Mouse (Mus musculus) embryo, embryonic 10.5 days (tissue): ENCODE data around the gene Mcur1.

Source experiments
- DNase-seq: peaks from one replicate; pipeline ENCODE4 v3.0.0-alpha.2; 2015; ENCODE audit warnings: low spot score

The Mcur1 gene

DNA sequence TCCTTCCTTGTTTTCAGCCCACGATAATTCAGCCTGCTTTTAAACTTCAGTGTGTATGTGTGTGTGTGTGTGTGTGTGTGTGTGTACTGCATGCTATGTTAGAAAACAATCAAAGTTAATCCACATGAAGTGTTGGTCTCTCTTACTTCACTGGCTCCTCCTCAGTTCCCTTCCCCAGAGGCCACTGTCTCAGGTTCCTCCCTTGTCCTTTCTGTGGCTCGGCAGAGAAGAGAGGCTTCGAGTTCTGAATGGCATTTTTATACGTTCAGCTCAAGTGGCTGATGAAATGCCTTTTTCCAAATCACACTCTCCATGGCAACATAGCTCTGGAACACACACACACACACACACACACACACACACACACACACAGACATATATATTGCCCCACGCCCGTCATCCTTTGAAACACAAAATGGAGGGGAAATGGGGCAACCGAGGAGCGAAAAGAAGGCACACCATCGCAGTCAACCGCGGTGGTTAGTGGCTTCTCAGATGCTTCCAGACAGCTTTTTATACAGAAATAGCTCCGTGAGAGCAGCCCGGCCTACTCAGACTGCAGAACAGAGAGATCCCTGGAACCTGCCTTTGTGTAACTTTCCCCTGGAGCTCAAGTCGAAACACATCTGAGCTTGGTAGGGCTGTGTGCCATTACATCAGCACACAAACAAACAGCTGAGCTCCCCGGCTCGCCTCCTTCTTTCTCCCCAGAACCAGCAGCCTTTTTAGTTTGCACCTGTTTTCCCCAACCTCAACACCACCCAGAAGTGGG is 34.4 kb downstream of the Mcur1 start:
- DNase-seq: peak; percentile 27

DNA sequence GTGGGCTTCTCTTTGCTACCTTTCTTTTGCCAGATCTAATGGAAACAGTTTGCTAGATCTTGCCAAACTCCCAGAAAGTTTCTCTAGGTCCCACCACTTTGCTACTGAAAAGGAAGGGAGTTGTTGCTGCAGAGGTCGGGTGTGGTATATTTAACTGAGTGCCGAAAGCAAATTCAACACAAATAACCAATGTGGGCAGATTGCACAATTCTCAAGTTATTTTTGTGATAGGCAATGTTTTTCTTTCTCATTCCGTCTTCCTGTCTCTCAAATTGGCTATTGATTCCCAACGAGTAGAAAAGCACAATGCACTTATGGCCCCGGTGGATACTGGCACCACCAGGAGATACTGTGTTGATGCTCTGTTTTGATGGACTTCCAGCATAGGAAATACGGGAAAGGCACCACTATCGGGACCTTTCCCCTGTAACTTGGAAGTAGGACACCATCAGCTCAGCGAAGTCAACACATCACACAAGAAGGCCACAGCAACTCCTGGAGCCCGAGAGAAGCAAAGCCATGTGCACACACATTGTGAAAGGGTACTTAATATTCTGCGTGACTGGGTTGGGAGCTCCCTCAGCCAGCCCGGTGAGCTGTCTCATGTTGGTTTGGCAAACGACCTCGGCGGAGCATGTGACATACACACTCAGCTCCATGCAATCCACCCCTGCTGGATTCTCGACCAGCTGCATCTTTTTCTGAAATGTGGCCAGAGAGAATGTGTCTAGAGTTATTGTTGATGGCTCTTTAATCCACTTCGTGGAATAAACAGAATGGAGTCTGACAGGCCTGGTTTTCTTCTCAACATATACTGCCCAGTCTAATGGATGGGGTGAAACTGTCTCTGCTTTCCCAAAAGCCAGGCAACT is 35.3 kb downstream of the Mcur1 start:
- DNase-seq: peak; percentile 22

DNA sequence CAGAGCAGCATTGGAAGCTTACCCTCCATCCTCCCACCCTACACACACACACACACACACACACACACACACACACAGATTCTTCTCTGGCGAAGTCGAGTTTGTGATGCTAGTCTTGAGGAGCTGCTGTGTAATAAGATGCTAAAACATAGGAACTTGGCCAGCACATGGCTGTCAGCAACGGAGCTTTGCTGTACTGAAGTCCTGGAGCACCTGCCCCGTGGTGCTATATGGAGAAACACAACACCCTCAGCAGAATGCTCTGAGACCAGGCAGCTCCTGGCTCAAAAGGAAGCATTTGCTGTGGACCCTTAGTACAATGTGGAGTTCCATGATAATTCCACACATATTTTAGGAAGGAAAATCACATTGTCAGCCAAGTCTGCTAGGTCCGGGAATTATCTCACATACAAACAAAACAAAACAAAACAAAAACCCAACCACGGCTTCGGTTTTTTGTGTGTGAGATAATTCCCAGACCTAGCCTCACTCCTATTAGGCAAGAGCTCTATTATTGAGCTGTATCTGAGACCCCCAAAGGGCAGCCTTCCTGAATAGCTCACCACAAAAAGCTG is 36.0 kb downstream of the Mcur1 start:
- DNase-seq: no peak

DNA sequence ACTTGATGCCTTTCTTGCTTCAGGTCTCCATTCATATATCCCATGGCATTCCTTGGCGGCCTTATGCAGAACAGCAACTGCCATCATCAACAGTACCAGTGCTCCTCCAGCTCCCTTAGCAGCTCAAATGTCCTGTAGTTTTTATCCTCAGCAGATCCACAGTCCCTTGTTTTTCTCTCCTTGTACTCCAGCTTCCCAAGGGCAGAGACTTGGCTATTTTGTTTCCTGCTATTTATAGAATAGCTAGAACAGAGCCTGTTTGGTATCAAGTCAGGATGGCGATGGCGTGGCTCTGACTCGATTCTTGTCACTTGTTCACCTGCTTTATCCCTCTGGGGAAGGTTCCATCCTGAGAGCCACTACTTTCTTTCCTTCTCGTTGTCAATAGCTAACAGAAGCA is 38.1 kb downstream of the Mcur1 start:
- DNase-seq: no peak

DNA sequence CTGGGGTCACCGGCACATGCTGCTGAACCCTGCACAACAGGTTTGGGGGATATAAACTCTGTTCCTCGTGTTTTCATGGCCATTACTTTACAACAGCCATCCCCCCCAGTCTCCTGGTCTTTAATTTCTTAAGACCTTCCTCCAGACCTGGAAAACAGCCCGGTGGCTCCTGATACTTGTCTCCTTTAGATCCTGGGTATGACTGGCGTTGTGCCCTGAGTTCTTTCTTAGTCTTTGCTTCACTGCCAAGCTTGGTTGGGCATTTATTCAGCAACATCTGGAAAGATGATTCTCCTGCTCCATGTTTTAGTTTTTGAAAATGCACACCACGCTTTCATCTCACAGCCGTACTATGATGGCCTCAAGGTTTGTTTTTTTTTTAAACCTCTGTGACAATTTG is 40.7 kb downstream of the Mcur1 start:
- no peak for DNase-seq

DNA sequence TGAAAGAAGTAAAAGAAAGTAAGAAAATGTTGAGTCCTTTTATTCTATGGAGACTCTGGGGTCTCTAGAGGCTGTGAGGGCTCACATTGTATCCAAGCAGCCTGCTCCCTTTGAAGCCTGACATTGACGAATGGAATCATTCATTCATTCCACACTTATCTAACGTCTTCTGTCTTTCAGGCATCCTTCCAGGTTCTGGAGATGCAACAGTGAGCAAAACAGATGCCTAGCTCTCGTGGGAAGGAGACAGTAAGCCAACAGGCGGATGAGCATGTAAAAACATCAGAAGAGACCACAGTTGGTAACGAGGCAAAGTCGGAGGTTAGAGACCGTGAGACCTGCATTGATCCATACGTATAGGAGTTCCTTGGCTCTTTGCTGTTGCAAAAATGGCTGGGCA is 42.6 kb downstream of the Mcur1 start:
- DNase-seq: peak; percentile 14

DNA sequence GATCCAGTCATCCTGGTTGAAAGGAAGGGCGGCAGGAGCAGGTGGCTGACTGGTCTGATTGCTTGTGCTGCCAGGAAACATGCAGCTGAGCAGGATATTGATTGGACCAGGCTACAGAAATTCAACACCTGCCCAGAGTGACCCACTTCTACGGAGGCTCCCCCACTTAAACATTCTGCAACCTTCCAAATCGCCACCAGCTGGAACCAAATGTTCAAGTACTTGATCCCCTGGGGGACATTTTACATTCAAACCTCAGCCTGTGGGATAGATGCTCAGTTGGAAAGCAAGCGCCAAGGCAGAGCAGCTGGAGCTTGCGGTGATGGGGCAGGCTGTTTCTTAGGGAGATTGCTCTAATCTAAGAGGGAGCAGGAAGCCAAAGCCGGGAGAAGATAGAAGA is 43.1 kb downstream of the Mcur1 start:
- peak; percentile 22 for DNase-seq

DNA sequence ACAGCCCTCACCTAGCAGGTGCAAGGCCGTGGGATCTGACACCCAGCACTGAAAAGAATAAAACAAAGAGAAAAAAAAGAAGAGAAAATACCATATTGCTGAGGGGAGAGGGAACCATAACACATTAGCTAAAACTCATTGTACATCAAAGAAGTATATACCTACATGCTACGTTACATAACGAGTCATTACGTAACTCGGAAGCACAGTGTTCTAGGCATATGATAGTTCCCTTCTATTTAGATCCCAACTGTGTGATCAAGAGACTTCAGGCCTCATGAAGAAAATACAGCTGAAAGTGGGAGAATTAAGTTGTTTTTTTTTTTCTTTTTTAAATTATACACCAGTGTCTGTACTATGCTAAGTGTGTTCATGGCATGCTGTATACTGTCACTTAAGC is 43.9 kb downstream of the Mcur1 start:
- no peak for DNase-seq

DNA sequence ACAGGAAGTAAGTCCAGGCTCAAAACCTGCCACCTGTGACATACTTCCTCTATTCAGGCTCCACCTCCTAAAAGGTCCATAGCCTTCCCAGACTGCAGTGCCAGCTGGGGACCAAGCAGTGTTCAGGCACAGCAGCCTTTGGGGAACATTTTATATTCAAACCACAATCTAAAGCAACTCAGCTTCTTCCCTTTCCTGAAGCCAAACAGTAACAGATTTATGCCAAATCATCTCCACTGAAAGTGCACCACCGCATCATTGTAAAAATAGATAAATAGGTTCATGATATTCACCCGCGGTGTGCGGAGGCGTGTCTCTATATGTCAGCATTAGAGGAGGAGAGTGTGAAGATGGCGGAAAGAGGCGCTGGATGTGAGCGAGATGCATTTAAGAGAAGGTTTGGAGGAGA is 45.0 kb downstream of the Mcur1 start:
- no peak for DNase-seq

DNA sequence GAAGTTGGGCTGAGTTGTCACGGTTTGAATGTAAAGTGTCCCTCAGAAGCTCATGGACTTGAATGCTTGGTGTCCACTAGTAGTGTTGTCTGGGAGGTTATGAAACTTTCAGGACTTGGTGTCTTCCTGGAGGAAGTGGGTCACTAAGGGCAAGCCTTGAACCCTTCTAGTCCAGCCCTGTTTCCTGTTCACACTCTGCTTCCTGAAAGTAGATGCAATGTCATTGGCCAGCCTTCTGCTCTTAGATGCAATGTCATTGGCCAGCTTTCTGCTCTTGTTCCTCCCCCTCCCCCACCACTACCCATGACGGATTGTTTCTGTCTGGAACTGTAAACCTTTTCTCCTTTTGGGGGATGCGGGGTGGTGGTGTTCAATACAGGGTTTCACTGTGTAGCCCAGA is 47.3 kb downstream of the Mcur1 start:
- no peak for DNase-seq

DNA sequence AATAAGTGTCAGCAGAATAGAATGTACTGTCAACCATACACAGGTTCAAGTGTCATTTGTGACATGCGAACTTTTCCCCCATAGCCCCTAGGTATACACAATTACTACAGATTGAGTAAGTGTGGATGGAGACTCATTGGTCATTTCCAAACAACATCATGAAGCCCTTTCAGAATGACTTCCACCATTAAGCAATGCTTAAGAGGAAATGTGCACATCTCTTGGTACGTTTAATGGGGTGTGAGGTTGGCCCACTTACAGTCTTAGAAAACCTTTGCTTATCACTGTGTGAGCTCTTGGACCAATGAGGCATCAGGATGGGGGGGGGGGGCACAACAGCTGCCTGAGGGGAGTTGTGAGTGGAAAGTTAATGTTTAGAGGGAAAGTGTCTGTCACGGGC is 54.2 kb downstream of the Mcur1 start:
- no peak for DNase-seq

DNA sequence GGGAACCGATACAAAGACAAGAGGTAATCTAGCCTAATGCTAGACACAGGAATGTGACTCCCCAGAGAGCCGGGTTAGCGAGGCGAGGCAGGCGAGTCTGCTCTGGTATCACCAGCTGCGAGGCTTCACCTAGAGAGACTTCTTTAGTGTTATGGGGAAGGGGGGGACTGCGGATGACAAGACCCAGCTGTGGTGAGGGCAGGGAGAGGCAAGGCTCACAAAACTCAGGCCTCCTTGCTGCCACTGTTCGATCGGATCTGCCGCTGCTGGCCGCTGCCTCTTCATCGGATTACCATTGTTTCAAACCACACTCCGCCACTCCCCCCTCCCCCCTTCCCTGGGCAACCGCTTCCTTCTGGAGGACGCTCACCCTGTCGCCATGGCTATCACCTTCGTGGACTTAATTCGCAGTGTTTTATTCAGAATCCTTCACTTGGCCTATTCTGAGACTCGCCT is 56.6 kb downstream of the Mcur1 start:
- DNase-seq: peak; percentile 79

DNA sequence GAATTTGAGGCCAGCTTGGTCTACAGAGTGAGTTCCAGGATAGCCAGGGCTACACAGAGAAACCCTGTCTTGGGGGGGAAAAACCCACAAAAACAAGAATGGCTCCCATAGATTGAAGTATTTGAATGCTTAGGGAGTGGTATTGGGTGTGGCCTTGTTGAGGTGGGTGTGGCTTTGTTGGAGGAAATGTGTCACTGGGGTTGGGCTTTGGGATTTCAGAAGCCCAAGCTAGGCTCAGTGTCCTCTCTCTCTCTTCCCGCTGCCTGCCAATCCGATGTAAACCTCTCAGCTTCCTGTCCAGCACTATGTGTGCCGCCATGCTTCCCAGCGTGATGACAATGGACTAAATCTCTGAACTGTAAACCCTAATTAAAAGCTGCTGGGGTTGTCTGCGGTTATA is 58.4 kb downstream of the Mcur1 start:
- DNase-seq: no peak

DNA sequence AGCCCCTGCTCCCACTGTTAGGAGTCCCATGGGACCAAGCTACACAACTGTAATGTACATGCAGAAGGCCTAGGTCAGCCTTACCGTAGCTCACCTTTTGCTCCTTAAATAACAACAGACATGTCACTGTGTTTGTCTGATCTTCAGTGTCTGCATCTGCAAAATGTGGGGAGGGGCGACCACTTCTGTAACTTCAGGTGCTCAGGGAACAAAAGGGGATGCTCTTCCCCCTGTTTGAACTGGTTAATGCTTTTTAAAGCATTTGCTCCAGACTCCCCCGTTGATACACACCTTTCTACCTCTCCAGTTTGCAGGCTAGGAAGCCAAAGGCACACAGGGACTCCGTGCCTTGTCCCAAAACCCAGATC is 59.5 kb downstream of the Mcur1 start:
- DNase-seq: no peak

DNA sequence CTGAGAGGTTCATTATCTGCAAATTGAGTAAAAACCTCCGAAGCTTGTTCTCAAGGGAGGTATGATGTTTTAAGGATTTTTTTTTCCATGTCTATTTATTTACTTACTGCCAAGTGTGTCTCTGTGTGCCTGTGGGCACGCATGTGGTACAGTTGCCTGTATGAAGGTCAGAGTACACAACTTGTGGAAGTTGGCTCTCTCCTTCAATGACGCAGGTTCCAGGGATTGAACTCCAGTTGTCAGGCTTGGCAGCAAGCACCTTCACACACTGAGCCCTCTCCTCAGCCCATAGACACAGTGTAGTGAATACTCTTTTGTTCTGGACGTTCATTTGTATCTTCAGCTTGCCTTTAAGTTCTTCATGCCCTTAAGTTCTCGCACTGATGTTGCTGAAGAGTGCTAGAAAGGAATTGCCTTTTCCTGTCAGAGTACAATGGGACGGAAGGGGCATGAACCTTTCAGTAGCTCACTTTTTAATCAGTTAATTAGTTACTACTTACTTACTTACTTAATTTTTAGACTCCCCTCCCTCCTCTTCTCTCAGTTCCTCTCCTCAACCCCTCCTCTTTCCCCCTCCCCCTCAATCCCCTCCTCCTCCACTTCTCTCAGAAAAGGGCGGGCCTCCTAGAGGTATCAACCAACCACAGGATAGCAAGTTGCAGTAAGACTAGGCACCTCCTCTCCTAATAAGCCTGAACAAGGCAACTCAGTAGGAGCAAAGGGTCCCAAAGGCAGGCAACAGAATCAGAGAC is 60.1 kb downstream of the Mcur1 start:
- no peak for DNase-seq

DNA sequence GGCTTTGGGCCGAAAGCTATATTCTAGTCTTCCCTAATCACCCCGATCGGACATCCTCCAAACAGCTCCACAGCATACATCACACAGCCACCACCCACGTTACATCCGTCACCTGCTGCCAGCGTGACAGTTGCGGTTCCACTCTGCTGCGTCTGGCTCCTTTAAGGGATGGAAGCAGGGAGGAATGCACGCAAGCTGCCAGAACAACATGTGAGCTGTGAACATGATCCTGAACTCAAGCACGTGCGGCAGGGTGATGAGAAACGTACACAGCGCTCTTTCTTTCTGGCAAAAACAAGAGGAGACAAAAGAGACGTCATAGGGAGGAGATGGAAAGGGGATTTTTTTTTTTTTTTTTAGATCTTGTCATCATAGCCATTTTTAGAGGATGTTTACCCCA is 61.1 kb downstream of the Mcur1 start:
- DNase-seq: no peak

DNA sequence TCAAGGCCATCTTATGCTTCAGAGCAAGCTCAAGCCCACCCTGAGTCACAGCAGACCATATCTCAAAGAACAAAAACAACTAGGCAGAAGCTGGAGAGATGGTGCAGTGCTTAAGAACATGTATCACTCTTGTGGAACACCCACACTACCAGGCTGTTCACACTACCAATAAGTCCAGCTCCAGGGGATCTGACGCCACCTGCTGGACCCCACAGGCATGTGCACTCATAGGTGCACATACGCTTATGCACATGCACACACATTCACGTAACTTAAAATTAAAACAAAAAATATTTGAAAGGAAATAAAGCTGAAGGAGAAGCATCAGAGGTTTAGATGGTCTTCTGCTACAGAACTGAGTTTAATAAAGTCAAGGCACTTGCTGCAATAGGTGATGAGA is 62.2 kb downstream of the Mcur1 start:
- DNase-seq: no peak

DNA sequence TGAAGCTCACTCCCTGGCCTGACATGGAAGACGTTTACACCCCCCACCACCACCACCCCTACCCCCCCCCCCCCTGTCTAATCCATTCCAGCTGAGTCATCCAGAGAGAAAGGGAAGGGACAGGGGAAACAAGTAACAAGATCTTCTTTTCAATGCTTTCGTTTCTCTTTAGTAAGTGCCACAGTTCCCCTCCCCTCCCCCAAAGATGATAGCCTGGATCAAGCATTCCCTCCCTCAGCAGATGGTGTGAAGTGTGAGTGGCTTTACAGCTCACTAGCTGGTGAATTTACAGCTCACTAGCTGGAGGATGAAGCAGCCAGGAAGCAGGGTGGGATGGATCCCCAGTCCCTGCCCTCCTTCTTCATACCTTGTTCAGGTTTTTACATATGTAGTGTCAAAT is 63.3 kb downstream of the Mcur1 start:
- DNase-seq: peak; percentile 42

DNA sequence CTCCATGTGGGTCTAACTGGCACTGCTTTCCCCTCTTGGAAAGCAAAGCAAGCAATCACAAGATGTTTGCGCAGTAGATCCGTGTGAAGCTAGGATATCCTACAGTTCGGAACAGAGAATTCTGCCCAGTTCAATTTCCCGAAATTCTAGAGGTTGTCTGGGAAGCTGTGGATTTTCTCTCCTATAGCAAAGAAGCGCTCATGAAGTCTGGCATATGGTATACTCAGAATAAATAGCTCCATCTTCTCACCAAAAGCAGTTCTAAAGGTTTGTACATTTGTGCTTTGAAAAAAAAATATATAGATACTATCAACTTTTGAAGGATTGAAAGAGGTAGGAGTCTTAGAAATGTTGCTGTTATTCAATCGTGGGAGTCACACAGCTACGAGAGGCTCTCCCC is 64.3 kb downstream of the Mcur1 start:
- DNase-seq: no peak

DNA sequence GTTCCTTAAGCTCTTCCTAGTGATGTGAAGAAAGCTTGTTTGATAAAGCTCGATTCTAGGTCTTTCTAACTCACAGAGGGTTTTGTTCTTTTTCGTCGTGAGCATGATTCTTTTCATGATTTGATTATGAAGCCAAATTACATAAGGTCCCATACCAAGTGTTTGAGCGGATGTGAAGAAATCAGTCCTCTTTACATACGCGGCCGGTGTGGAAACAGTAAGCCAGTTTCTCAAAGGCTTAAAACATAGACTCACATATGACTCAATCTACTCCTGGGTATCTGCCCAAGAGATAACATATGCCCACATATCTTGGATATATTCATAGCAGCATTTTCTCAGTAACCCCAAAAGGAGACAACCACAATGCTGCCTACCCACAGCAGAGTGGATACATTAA is 66.3 kb downstream of the Mcur1 start:
- no peak for DNase-seq

DNA sequence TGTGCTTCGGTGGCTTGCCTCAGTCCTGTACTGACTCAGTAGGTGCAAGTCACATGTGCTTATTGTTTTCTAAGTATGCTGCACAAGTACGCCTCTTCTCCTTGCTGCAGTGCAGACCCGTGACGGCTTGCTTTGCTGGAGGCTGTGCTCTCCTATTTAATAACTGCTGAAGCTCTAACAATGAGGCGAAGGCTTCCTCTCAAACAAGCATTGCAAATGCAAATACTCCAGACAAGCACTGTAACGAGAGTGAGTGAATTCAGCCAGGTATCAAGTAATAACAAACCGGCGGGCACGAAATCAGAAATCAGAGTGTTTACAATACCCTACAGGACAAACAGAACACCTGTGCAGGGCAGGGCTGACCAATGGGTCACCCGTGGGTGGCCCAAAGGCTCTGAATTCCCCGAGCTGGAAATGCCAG is 66.9 kb downstream of the Mcur1 start:
- no peak for DNase-seq
